Mouse (Mus musculus) heart, embryonic 10.5 days (tissue): Measurements from ENCODE around the gene Slc35a1. TPM values are rescaled to one million over a fixed set of nuclear protein-coding genes. Genes with fewer than 3 reads are reported as not detected.
A peak's percentile ranks its signal among the peaks of the same experiment; 100 is the strongest.

Source experiments
- DNase-seq: peaks from one replicate; pipeline ENCODE4 v3.0.0-alpha.2; 2017; ENCODE audit warnings: low spot score
- H3K27ac ChIP-seq: fragments of 300-500 bp; sonication (generic); 2 replicates; pipeline ENCODE4 v1.5.1; 2016; ENCODE audit warnings: mild to moderate bottlenecking
- H3K27me3 ChIP-seq: fragments of 300-500 bp; sonication (generic); 2 replicates; pipeline ENCODE4 v1.6.1; 2016; ENCODE audit warnings: mild to moderate bottlenecking; ENCODE audit not compliant: poor library complexity, insufficient read depth, severe bottlenecking
- H3K36me3 ChIP-seq: fragments of 300-500 bp; sonication (generic); 2 replicates; pipeline ENCODE4 v1.6.1; 2016; ENCODE audit warnings: mild to moderate bottlenecking, moderate library complexity
- H3K4me1 ChIP-seq: fragments of 300-500 bp; sonication (generic); 2 replicates; pipeline ENCODE4 v1.6.1; 2016; ENCODE audit warnings: mild to moderate bottlenecking
- H3K4me3 ChIP-seq: fragments of 300-500 bp; sonication (generic); 2 replicates; pipeline ENCODE4 v1.5.1; 2016; ENCODE audit warnings: mild to moderate bottlenecking, moderate library complexity
- H3K9me3 ChIP-seq: fragments of 300-500 bp; sonication (generic); 2 replicates; pipeline ENCODE4 v1.6.1; 2016; ENCODE audit warnings: mild to moderate bottlenecking, moderate library complexity
- WGBS: fragments of 180-500 bp; shearing (Covaris S2); methylation state at CpG from one replicate; pipeline ENCODE4 v1.1.7; 2016; 5-methylcytosine and 5-hydroxymethylcytosine counted together
- polyA plus RNA-seq: library from polyadenylated mRNA; unstranded; fragments of >200 nt; fragmentation: Nextera tagmentation; extraction: Ambion mirVana; gene quantifications from 2 replicates; pipeline ENCODE4 v1.2.1, GENCODE M21; 2016

The Slc35a1 gene
- polyA plus RNA-seq, 1 experiment from 2014 or later = 58.0 TPM

- Histone ChIP-seq H3K4me1 (no peaks in the 10 kb centered on the region), H3K36me3 (peaks cover 50% of the 10 kb centered on the region), H3K27ac (no peak overlapping the region), H3K4me3 (no peak overlapping the region), H3K9me3 (no peaks in the 10 kb centered on the region), H3K27me3 (no peaks in the 10 kb centered on the region)
- DNase-seq = peak; percentile 30
- WGBS = 87% methylated on average over 4 of the region's 4 CpGs
These were observed 49.4 kb downstream of the Slc35a1 start for GRCm38 (mm10) chr4:34637851-34638250.

GRCm38 (mm10) chr4:34637386-34637785 lies 49.9 kb downstream of the Slc35a1 start:
- no peaks in the 10 kb centered on the region for H3K27me3 ChIP-seq
- H3K4me3 ChIP-seq = no peak overlapping the region
- no peaks in the 10 kb centered on the region for H3K9me3 ChIP-seq
- peaks cover 50% of the 10 kb centered on the region for H3K36me3 ChIP-seq
- H3K27ac ChIP-seq = no peak overlapping the region
- no peaks in the 10 kb centered on the region for H3K4me1 ChIP-seq
- WGBS = 82% methylated on average over 7 of the region's 7 CpGs
- peak; percentile 63 for DNase-seq

GRCm38 (mm10) chr4:34636036-34636435 lies 51.2 kb downstream of the Slc35a1 start:
- no peak overlapping the region for H3K27ac ChIP-seq
- no peaks in the 10 kb centered on the region for H3K27me3 ChIP-seq
- peaks cover 52% of the 10 kb centered on the region for H3K36me3 ChIP-seq
- WGBS = 68% methylated on average over 5 of the region's 5 CpGs
- no peaks in the 10 kb centered on the region for H3K4me1 ChIP-seq
- no peaks in the 10 kb centered on the region for H3K9me3 ChIP-seq
- peak; percentile 51 for DNase-seq
- H3K4me3 ChIP-seq = no peak overlapping the region

- Histone ChIP-seq H3K27ac (no peak overlapping the region), H3K36me3 (peaks cover 39% of the 10 kb centered on the region), H3K27me3 (no peaks in the 10 kb centered on the region), H3K4me1 (no peaks in the 10 kb centered on the region), H3K9me3 (no peaks in the 10 kb centered on the region), H3K4me3 (no peak overlapping the region)
- DNase-seq = no peak
- 96% methylated on average over 7 of the region's 7 CpGs for WGBS
These were observed 53.1 kb downstream of the Slc35a1 start for GRCm38 (mm10) chr4:34634129-34634528.

GRCm38 (mm10) chr4:34629956-34630355 lies 57.3 kb downstream of the Slc35a1 start:
- no peaks in the 10 kb centered on the region for H3K4me1 ChIP-seq
- WGBS = 68% methylated on average over 1 of the region's 1 CpGs
- no peak overlapping the region for H3K27ac ChIP-seq
- no peak for DNase-seq
- no peak overlapping the region for H3K4me3 ChIP-seq
- no peaks in the 10 kb centered on the region for H3K27me3 ChIP-seq
- H3K36me3 ChIP-seq = peaks cover 60% of the 10 kb centered on the region
- no peaks in the 10 kb centered on the region for H3K9me3 ChIP-seq

- Histone ChIP-seq H3K27ac (no peak overlapping the region), H3K27me3 (no peaks in the 10 kb centered on the region), H3K4me1 (no peaks in the 10 kb centered on the region), H3K36me3 (peaks cover 52% of the 10 kb centered on the region), H3K9me3 (no peaks in the 10 kb centered on the region), H3K4me3 (no peak overlapping the region)
- WGBS = 93% methylated on average over 6 of the region's 6 CpGs
- no peak for DNase-seq
These were observed 60.8 kb downstream of the Slc35a1 start for GRCm38 (mm10) chr4:34626401-34626800.

- no peak overlapping the region for H3K4me3 ChIP-seq
- 79% methylated on average over 4 of the region's 4 CpGs for WGBS
- H3K4me1 ChIP-seq = no peaks in the 10 kb centered on the region
- H3K27me3 ChIP-seq = no peaks in the 10 kb centered on the region
- H3K36me3 ChIP-seq = peaks cover 45% of the 10 kb centered on the region
- DNase-seq = no peak
- H3K9me3 ChIP-seq = no peaks in the 10 kb centered on the region
- no peak overlapping the region for H3K27ac ChIP-seq
These were observed 61.7 kb downstream of the Slc35a1 start for GRCm38 (mm10) chr4:34625556-34625955.

GRCm38 (mm10) chr4:34616146-34616545 lies 71.1 kb downstream of the Slc35a1 start:
- H3K27me3 ChIP-seq = no peaks in the 10 kb centered on the region
- peaks cover 7% of the 10 kb centered on the region; the same call in 1 of the 2 replicates for H3K36me3 ChIP-seq
- no peak for DNase-seq
- peak overlapping the region; percentile 79 for H3K4me3 ChIP-seq
- peaks cover 19% of the 10 kb centered on the region for H3K4me1 ChIP-seq
- H3K9me3 ChIP-seq = no peaks in the 10 kb centered on the region
- peak overlapping the region; percentile 93; the same call in 1 of the 2 replicates for H3K27ac ChIP-seq
- WGBS = 85% methylated on average over 8 of the region's 8 CpGs

GRCm38 (mm10) chr4:34615303-34615702 lies 71.9 kb downstream of the Slc35a1 start:
- Histone ChIP-seq H3K36me3 (peaks cover 7% of the 10 kb centered on the region; the same call in 1 of the 2 replicates), H3K4me3 (peak overlapping the region; percentile 79), H3K4me1 (peaks cover 19% of the 10 kb centered on the region), H3K27ac (peak overlapping the region; percentile 93), H3K27me3 (no peaks in the 10 kb centered on the region), H3K9me3 (no peaks in the 10 kb centered on the region)
- DNase-seq = peak; percentile 78
- 2% methylated on average over 13 of the region's 13 CpGs for WGBS

- H3K27ac ChIP-seq = peak within 1 kb of the TSS; percentile 93
- peak within 1 kb of the TSS; percentile 79 for H3K4me3 ChIP-seq
- no peaks in the 10 kb centered on the region for H3K9me3 ChIP-seq
- H3K4me1 ChIP-seq = peaks cover 19% of the 10 kb centered on the region
- under 1% methylated on average over 42 of the region's 42 CpGs for WGBS
- peaks cover 8% of the 10 kb centered on the region; the same call in 1 of the 2 replicates for H3K36me3 ChIP-seq
- peak; percentile 96 for DNase-seq
- no peaks in the 10 kb centered on the region for H3K27me3 ChIP-seq
These were observed 72.6 kb downstream of the Slc35a1 start, which contains the start of the genes Orc3 and Rars2 for GRCm38 (mm10) chr4:34614630-34615094. Gene Orc3 (minus strand): TSS chr4:34614944. Gene Rars2 (plus strand): TSS chr4:34614957.

- no peak for DNase-seq
- peak overlapping the region; percentile 93; the same call in 1 of the 2 replicates for H3K27ac ChIP-seq
- peak overlapping the region; percentile 79 for H3K4me3 ChIP-seq
- 81% methylated on average over 6 of the region's 6 CpGs for WGBS
- H3K27me3 ChIP-seq = no peaks in the 10 kb centered on the region
- peaks cover 13% of the 10 kb centered on the region for H3K36me3 ChIP-seq
- H3K4me1 ChIP-seq = peaks cover 19% of the 10 kb centered on the region
- H3K9me3 ChIP-seq = no peaks in the 10 kb centered on the region
These were observed 73.6 kb downstream of the Slc35a1 start for GRCm38 (mm10) chr4:34613571-34614145.
